Mouse (Mus musculus): ENCODE results near the gene Rassf7.
"Not testable (repeated sequence)": the region's sequence is repeated elsewhere in the genome, so short reads cannot be mapped to it uniquely, and the experiment has no call there.

The Rassf7 gene

DNA sequence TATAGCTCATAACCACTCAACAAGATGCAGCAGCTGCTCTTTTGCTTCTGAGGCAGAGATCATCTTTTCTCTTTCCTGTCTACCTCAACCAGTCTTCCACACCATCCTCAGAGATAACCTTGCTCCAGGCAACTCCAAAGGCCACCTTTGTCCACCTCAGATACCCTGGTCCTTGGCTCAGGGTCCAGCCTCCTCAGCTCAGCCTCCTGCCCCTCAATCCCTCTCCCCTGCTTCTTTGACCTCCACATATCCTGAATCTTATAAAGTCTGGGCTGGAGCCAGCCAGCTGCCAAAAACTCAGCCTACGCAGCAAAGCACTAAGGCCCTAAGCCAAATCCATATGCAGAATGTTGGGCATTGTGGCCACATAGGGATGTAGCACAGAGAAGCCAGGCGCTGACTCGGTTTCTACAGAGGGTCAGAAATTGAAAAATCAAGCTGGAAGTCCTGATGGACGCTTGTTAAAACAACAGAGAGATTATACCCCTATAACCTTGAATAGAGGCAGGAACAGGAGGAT is 7.1 kb downstream of the Rassf7 start:
- DNase-seq, result no peak

DNA sequence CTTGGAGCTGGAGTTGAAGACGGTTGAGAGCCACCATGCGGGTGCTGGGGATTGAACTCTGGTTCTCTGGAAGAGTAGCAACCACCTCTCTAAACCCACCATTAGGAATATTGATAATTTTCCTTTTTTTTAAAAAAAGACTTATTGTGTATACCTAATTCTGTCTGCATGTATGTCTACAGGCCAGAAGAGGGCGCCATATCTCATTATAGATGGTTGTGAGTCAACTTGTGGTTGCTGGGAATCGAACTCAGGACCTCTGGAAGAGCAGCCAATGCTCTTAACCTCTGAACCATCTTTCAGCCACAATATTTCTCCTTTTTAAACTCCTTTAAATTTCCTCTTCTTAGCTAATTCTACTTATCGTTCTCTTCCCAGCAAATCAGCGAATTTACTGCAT is 10.9 kb downstream of the Rassf7 start:
- DNase-seq, result no peak

DNA sequence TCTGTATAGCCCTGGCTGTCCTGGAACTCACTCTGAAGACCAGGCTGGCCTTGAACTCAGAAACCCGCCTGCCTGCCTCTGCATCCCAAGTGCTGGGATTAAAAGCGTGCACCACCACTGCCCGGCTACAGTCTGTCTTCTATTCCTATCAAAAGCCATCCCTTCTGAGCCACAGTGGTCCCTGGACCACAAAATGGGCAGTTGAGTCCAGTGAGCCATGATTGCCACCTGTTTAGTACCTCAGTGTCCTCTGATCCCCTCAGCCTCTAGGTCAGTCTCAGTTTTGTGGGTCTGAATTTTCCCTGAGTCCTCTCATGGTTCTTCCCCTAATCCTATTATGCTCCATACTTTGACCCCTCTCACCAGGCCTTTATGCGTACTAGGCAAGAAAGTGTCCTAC is 12.1 kb downstream of the Rassf7 start:
- DNase-seq, result no peak

GRCm38 (mm10) chr7:141228279-141229067 is 12.8 kb downstream of the Rassf7 start, which contains the start of gene Phrf1:
Gene Phrf1, plus strand, starts transcription at chr7:141228784.
- DNase-seq, result peak; percentile 93

DNA sequence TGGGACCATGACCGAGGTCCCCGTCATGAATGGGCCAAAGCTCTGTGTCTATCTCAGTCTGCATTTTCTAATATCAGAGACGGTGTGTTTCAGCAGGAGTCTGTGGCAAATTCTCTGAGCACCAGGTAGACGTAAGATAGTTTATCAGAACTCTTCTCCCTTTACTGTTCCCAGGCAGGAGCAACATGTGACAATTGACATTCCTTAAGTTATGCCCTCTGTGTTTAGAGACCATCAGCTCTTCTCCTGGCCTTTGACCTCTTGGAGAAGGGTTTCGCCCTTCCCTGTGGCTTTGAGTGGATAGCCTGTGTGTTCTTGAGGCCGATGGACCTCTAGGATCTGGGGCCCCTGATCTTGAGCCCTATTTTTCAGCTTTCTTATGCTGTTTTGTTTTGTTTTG is 14.0 kb downstream of the Rassf7 start:
- DNase-seq, result no peak

GRCm38 (mm10) chr7:141230570-141230969 is 14.9 kb downstream of the Rassf7 start:
- no peak for DNase-seq

GRCm38 (mm10) chr7:141231111-141231510 is 15.5 kb downstream of the Rassf7 start:
- no peak for DNase-seq

- DNase-seq, result no peak
Observed at GRCm38 (mm10) chr7:141231551-141231950, 15.9 kb downstream of the Rassf7 start.

DNA sequence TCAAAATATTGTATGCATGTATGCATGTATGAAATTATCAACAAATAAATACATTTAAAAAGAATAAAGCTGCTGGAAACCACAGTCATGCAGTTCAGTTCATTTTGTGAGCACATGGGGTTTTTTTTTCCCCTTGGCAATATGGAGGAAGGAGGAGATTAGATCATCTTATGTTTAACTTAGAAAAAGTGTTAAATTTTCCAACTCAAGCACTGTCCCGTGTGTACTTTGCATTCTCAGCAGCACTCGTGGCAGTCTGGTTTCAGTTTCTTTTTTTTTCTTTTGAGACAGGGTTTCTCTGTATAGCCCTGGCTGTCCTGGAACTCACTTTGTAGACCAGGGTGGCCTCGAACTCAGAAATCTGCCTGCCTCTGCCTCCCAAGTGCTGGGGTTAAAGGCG is 34.8 kb downstream of the Rassf7 start:
- DNase-seq, result not testable (repeated sequence)

- no peak for DNase-seq
Observed at GRCm38 (mm10) chr7:141256159-141256558, 40.5 kb downstream of the Rassf7 start.

GRCm38 (mm10) chr7:141261480-141261879 is 45.8 kb downstream of the Rassf7 start:
- DNase-seq, result no peak

DNA sequence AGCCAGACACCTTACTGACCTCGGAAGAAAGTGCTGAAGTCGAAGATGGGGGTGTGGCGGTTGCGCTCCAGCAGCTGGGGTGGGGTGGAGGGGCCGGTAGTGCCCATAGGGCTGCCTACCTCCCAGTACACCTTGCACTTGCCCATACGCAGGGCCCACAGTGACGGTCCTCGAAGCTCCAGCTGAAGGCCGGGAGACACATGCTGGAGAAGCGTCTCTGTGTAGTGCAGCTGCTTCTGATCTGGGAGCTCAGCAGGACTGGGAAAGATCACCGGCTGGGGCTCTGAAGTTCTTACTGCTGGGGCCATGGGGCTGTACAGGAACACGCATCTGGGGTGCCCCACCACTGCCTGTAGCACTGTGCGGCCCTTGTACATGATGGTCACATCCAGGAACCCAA is 48.0 kb downstream of the Rassf7 start:
- no peak for DNase-seq

- DNase-seq, result no peak
Observed at GRCm38 (mm10) chr7:141264041-141264700, 48.5 kb downstream of the Rassf7 start.

DNA sequence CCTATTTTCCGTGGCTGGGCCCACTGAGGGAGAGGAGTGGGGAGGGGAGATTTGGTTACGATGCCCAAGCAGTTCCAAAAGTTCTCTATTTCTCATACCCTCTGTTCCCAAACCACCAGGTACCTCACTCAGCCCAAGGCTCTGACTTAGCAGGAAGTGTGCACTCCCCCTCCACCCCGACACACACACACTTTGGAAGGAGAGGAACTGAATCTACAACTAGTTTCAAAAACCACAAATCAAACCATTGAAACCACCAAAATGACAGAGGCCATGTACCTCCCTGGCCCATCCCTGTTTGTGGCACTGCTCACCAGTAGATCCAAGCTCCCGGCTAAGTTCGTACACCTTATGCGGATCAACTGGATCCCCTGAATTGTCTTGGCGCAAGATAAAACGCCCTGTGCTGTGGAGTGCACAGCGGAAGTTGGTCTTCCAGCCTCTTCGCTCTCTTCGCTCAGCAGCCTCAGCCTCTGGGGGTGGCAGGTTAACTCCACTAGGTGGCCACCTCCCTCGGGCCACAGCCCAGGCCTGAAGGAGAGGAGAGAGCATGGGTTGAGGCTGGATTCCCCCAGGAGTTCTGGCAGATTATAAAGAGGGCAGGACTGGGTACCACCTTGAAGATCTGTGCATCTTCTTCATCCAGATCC is 49.2 kb downstream of the Rassf7 start:
- peak; percentile 50 for DNase-seq

GRCm38 (mm10) chr7:141265411-141265738 is 49.7 kb downstream of the Rassf7 start:
- no peak for DNase-seq

GRCm38 (mm10) chr7:141265739-141266561 is 50.3 kb downstream of the Rassf7 start, which contains the start of gene Irf7:
Gene Irf7, minus strand, starts transcription at chr7:141266481.
- peak; percentile 73 for DNase-seq

Data from kidney, postnatal 14 days (tissue).